ENCODE assay signal across 8 mouse cellular contexts in the genomic region with DNA sequence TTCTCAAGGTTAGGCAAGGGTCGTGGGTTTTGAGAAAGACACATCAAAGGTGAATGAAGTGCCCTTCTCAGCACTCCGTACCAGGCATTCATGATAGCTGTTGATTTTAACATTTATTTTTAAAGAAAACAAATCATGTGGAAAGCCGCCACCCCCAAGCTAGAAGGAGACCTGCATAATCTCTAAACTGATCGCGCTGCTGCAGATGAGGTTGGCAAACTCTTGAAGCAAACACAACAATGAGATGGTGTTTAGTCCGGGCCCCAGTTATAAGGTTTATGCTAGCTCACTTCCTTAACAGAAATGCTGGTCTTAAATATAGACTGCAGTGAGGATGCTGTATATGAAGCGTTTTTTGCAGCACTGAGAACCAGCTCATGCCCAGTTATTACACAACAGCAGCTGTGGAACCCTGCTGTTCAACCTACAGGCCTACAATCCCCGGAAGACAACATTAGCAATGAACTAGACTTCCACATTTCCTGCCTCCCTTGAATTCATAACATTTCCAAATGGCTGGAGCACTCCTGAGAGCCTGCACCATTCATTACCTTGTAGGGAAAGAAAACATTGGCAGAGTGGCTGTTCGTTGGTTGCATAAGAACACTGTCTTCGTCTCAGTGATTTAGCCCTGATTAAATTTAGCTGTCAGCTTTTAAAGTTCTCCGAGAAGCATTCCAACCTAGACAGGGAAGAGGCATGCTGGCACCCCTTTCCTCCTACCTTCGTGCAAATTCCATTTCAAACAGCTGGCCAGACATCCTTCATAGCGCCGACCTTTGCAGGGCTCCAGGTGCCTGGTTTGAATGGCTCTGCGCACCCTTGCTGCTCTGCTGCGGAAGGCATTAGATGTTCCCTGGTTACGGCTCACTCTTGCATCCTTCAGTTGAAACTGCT. TPM values are rescaled to one million over a fixed set of nuclear protein-coding genes. Genes with fewer than 3 reads are reported as not detected.
DNase-seq lines count a peak whose midpoint lies in the region; ATAC-seq lines count a peak whose summit lies in the region.

No protein-coding gene starts in this region.

- no peaks in the 10 kb centered on the region for H3K27me3 ChIP-seq in hindbrain, embryonic 12.5 days
- peaks cover 73% of the 10 kb centered on the region for H3K27me3 ChIP-seq in megakaryocyte, embryonic 14.5 days (replicated peaks)
- no peaks in the 10 kb centered on the region for H3K27me3 ChIP-seq in stomach, embryonic 15.5 days (replicated peaks)

- no peak overlapping the region for H3K27ac ChIP-seq in hindbrain, embryonic 12.5 days
- peak overlapping the region; percentile 67 for H3K27ac ChIP-seq in stomach, embryonic 15.5 days

- no peaks in the 10 kb centered on the region for H3K36me3 ChIP-seq in hindbrain, embryonic 12.5 days
- H3K36me3 ChIP-seq in megakaryocyte, embryonic 14.5 days (replicated peaks; ENCODE audit: low read length): no peaks in the 10 kb centered on the region
- H3K36me3 ChIP-seq in stomach, embryonic 15.5 days: no peaks in the 10 kb centered on the region

- DNase-seq in CD4-positive, CD25-positive, alpha-beta regulatory T cell, adult 2 months (ENCODE audit: low read depth, low spot score): peak; percentile 23
- peak; percentile 52 for DNase-seq in R1 (ENCODE audit: low read depth, low spot score)
- peak; percentile 57 for DNase-seq in layer of hippocampus, adult 9-11 months
- DNase-seq in cerebellum, postnatal 25 days: no peak
- DNase-seq in adrenal gland, adult 2 months: no peak

- no peak overlapping the region for H3K4me3 ChIP-seq in hindbrain, embryonic 12.5 days
- H3K4me3 ChIP-seq in megakaryocyte, embryonic 14.5 days (replicated peaks): peak overlapping the region; percentile 85
- no peak overlapping the region for H3K4me3 ChIP-seq in stomach, embryonic 15.5 days (replicated peaks)

- no peak for ATAC-seq in hindbrain, embryonic 12.5 days (ENCODE audit: low FRiP score)
- peak; percentile 41; the same call in 1 of the 2 replicates for ATAC-seq in stomach, embryonic 15.5 days (ENCODE audit: insufficient read depth, low FRiP score, low read depth)

- peaks cover 16% of the 10 kb centered on the region for H3K4me1 ChIP-seq in hindbrain, embryonic 12.5 days
- H3K4me1 ChIP-seq in megakaryocyte, embryonic 14.5 days: peaks cover 30% of the 10 kb centered on the region
- peaks cover 9% of the 10 kb centered on the region; the same call in 1 of the 2 replicates for H3K4me1 ChIP-seq in stomach, embryonic 15.5 days

- 32% methylated on average over 17 of the region's 17 CpGs for WGBS in hindbrain, embryonic 12.5 days
- 36% methylated on average over 17 of the region's 17 CpGs for WGBS in stomach, embryonic 15.5 days

- no peak overlapping the region for H3K9ac ChIP-seq in hindbrain, embryonic 12.5 days
- H3K9ac ChIP-seq in stomach, embryonic 15.5 days: no peak overlapping the region

- H3K4me2 ChIP-seq in hindbrain, embryonic 12.5 days (replicated peaks): peak overlapping the region; percentile 24; the same call in 1 of the 2 replicates
- no peak overlapping the region for H3K4me2 ChIP-seq in stomach, embryonic 15.5 days

- H3K9me3 ChIP-seq in hindbrain, embryonic 12.5 days (replicated peaks): no peaks in the 10 kb centered on the region
- H3K9me3 ChIP-seq in megakaryocyte, embryonic 14.5 days: no peaks in the 10 kb centered on the region
- H3K9me3 ChIP-seq in stomach, embryonic 15.5 days: no peaks in the 10 kb centered on the region

RNA-seq across cellular contexts. Expression of a gene that starts 34.8 kb away (rescaled TPM):
- polyA plus RNA-seq in hindbrain, embryonic 12.5 days (2016; fragmentation: Nextera tagmentation; extraction: Ambion mirVana): 38.3 and 39.6 TPM in 2 replicates
- polyA plus RNA-seq in megakaryocyte, embryonic 14.5 days (2012; ENCODE audit: insufficient read depth, low replicate concordance): 1.9 and 9.2 TPM in 2 replicates
- 35.3 and 36.3 TPM in 2 replicates for polyA plus RNA-seq in stomach, embryonic 15.5 days (2015; fragmentation: Nextera tagmentation; extraction: Ambion mirVana)
- total RNA-seq in adrenal gland, adult 2 months (2021): 100 to 1,000 TPM in 1 of 2 experiments, 10 to 100 TPM in 1; 70.4 to 146 TPM
- 105 TPM in 2 replicates for polyA plus RNA-seq in adrenal gland, adult 2 months (2012; rRNA removed)

Comparison
In these comparisons a context has a peak if more than half of its experiments do, and no peak if none do; other contexts are left out.
1. DNase-seq: peak in CD4-positive, CD25-positive, alpha-beta regulatory T cell, adult 2 months (single experiment), R1 (single experiment) and layer of hippocampus, adult 9-11 months (single experiment); none in cerebellum, postnatal 25 days (0 of 2) and adrenal gland, adult 2 months (single experiment).